Mouse (Mus musculus): ENCODE measurements around the gene Dhrs3. TPM values are rescaled to one million over a fixed set of nuclear protein-coding genes. Genes with fewer than 3 reads are reported as not detected.

Gene Dhrs3
- polyA plus RNA-seq, 1 experiment: 227 TPM

DNA sequence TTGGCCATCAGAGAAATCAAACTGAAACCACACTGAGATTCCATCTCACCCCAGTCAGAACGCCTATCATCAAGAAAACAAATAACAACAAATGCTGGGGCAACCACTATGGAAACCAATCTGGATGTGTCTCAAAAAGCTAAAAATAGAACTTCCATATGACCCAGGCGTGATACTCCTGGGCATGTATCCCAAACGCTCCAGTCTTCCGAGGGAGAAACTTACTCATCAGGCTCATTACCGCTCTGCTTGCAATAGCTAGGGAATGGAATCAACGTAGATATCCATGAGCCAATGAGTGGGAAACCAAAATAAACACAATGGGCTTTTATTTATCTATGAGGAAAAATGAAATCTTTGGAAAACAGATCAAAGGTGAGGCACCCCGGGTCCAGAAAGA is 59.2 kb downstream of the Dhrs3 start:
- no peak overlapping the region for H3K27ac ChIP-seq (ENCODE audit: control insufficient read depth, insufficient read depth, low read length)
- H3K27me3 ChIP-seq (ENCODE audit: control insufficient read depth, insufficient read depth, low read length): no peaks in the 10 kb centered on the region
- 94% methylated on average over 7 of the region's 7 CpGs for WGBS
- no peak for TF ChIP-seq CTCF (IDR thresholded peaks at IDR 0.05; ENCODE audit: borderline replicate concordance, control insufficient read depth, extremely low read depth, insufficient read depth, low read length, poor library complexity)
- TF ChIP-seq POLR2A (IDR thresholded peaks at IDR 0.05; ENCODE audit: control insufficient read depth, extremely low read depth, insufficient read depth, low read length, poor library complexity): no peak
- peaks cover 2% of the 10 kb centered on the region; the same call in 1 of the 2 replicates for H3K4me1 ChIP-seq (replicated peaks; ENCODE audit: control insufficient read depth, insufficient read depth, low read length)
- no peak for DNase-seq
- no peak overlapping the region for H3K4me3 ChIP-seq (ENCODE audit: control insufficient read depth, insufficient read depth, low read length)
- H3K36me3 ChIP-seq (ENCODE audit: control insufficient read depth, insufficient read depth, low read length): no peaks in the 10 kb centered on the region

DNA sequence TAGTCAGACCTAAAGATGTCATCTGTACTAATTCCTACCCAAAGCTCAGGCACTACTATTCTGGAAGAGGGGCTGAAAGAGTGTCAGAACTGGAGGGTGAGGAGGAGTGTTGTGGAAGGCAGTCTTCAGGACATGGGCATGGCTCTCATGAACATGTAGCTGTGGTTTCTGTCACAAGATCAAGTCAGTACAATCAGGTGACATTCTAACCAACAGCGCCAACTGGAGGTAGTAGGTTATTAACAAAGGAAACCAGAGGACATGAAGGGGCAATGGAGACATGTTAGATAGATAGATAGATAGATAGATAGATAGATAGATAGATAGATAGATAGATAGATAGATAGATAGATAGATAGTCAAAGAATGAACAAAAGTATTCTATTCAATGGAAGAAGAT is 60.8 kb downstream of the Dhrs3 start:
- Histone ChIP-seq H3K4me1 (replicated peaks; ENCODE audit: control insufficient read depth, insufficient read depth, low read length) (peaks cover 2% of the 10 kb centered on the region; the same call in 1 of the 2 replicates), H3K4me3 (ENCODE audit: control insufficient read depth, insufficient read depth, low read length) (no peak overlapping the region), H3K27me3 (ENCODE audit: control insufficient read depth, insufficient read depth, low read length) (no peaks in the 10 kb centered on the region), H3K27ac (ENCODE audit: control insufficient read depth, insufficient read depth, low read length) (no peak overlapping the region), H3K36me3 (ENCODE audit: control insufficient read depth, insufficient read depth, low read length) (no peaks in the 10 kb centered on the region)
- 84% methylated on average over 1 of the region's 1 CpGs for WGBS
- DNase-seq: no peak
- TF ChIP-seq CTCF (IDR thresholded peaks at IDR 0.05; ENCODE audit: borderline replicate concordance, control insufficient read depth, extremely low read depth, insufficient read depth, low read length, poor library complexity) (no peak), POLR2A (IDR thresholded peaks at IDR 0.05; ENCODE audit: control insufficient read depth, extremely low read depth, insufficient read depth, low read length, poor library complexity) (no peak)

DNA sequence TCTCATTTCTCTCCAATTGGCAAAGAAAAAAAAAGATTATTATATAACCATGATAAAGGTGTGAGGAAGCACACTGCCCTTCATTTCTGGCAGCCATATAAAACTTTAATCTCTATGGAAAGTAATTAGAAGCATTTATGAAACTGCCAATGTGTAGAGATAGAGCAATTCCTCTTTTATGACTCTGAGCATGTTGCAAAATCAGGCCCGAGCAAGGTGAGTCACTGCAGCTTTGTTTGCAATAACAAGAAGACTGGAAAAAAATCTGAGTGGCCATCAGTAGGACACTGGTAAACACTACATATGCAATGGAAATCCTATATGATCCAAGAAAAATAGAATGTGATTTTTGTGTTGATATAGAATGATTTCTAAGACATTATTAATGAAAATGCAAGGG is 63.2 kb downstream of the Dhrs3 start:
- Histone ChIP-seq H3K4me1 (replicated peaks; ENCODE audit: control insufficient read depth, insufficient read depth, low read length) (0 out of 2 replicates have a peak, but pooled peaks cover 2% of the 10 kb centered on the region), H3K36me3 (ENCODE audit: control insufficient read depth, insufficient read depth, low read length) (no peaks in the 10 kb centered on the region), H3K27me3 (ENCODE audit: control insufficient read depth, insufficient read depth, low read length) (no peaks in the 10 kb centered on the region), H3K27ac (ENCODE audit: control insufficient read depth, insufficient read depth, low read length) (no peak overlapping the region), H3K4me3 (ENCODE audit: control insufficient read depth, insufficient read depth, low read length) (no peak overlapping the region)
- no peak for TF ChIP-seq CTCF (IDR thresholded peaks at IDR 0.05; ENCODE audit: borderline replicate concordance, control insufficient read depth, extremely low read depth, insufficient read depth, low read length, poor library complexity)
- no peak for TF ChIP-seq POLR2A (IDR thresholded peaks at IDR 0.05; ENCODE audit: control insufficient read depth, extremely low read depth, insufficient read depth, low read length, poor library complexity)
- DNase-seq: no peak
- 92% methylated on average over 1 of the region's 1 CpGs for WGBS

DNA sequence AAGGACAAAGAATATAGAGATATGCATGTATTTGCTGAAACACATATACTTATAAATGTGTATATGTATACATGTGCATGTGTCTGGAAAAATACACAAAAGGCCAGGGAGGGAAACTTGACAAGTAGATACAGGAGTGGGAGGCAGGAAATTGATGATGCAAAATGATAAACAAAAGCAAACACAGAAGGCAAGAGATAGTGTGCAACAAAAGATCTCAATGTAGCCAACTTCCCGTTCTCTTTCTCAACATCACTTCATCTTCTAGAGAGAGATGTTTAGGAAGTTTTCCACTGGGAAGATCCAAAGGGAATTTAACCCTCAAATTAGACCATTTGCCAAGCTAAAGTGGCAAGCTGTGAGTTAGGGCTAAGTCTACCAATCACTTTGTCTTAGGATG is 63.7 kb downstream of the Dhrs3 start:
- Histone ChIP-seq H3K27ac (ENCODE audit: control insufficient read depth, insufficient read depth, low read length) (no peak overlapping the region), H3K4me3 (ENCODE audit: control insufficient read depth, insufficient read depth, low read length) (no peak overlapping the region), H3K36me3 (ENCODE audit: control insufficient read depth, insufficient read depth, low read length) (no peaks in the 10 kb centered on the region), H3K4me1 (replicated peaks; ENCODE audit: control insufficient read depth, insufficient read depth, low read length) (no peaks in the 10 kb centered on the region), H3K27me3 (ENCODE audit: control insufficient read depth, insufficient read depth, low read length) (no peaks in the 10 kb centered on the region)
- TF ChIP-seq CTCF (IDR thresholded peaks at IDR 0.05; ENCODE audit: borderline replicate concordance, control insufficient read depth, extremely low read depth, insufficient read depth, low read length, poor library complexity) (no peak), POLR2A (IDR thresholded peaks at IDR 0.05; ENCODE audit: control insufficient read depth, extremely low read depth, insufficient read depth, low read length, poor library complexity) (no peak)
- 91% methylated on average over 1 of the region's 1 CpGs for WGBS
- DNase-seq: no peak

DNA sequence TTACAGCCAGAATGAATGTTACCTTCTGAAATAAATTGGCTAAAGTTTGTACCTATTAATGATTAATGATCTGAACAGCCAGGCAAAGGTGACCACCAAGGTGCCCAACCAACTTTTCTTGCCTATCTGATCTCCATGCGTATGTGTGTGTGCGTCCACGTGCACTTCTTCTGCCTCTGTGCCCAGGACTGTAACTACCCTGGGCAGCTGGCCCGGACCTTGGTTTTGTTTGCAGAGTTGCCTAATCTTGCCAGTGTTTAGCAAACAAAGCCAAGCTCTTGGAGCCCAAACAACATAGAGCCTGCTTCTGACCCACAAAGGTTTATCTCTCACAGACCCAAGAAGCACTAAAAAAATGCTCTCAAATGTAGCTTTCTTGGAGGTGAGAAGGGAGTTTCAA is 64.6 kb downstream of the Dhrs3 start:
- Histone ChIP-seq H3K4me1 (replicated peaks; ENCODE audit: control insufficient read depth, insufficient read depth, low read length) (no peaks in the 10 kb centered on the region), H3K27me3 (ENCODE audit: control insufficient read depth, insufficient read depth, low read length) (no peaks in the 10 kb centered on the region), H3K27ac (ENCODE audit: control insufficient read depth, insufficient read depth, low read length) (no peak overlapping the region), H3K4me3 (ENCODE audit: control insufficient read depth, insufficient read depth, low read length) (no peak overlapping the region), H3K36me3 (ENCODE audit: control insufficient read depth, insufficient read depth, low read length) (no peaks in the 10 kb centered on the region)
- WGBS: 94% methylated on average over 4 of the region's 4 CpGs
- DNase-seq: no peak
- no peak for TF ChIP-seq CTCF (IDR thresholded peaks at IDR 0.05; ENCODE audit: borderline replicate concordance, control insufficient read depth, extremely low read depth, insufficient read depth, low read length, poor library complexity)
- no peak for TF ChIP-seq POLR2A (IDR thresholded peaks at IDR 0.05; ENCODE audit: control insufficient read depth, extremely low read depth, insufficient read depth, low read length, poor library complexity)

DNA sequence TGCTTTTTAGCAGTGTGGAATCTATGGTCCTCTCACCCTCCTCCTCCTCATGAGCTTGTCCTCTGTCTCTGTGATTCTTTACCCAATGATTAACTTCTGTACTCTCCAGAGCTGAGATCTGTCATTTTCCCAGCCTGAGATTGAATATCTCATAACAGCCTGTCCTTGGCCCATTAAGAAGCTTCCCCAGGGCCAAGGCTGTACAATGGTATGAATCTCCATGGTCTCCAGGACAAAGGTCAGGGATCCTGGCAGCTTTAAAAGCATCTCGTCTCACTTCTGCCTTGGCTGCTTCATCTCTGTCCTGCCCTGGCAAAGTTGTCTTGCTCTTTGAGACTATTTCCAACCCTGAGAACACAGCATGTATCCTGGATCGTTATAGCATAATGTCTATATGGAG is 65.1 kb downstream of the Dhrs3 start:
- no peak for TF ChIP-seq CTCF (IDR thresholded peaks at IDR 0.05; ENCODE audit: borderline replicate concordance, control insufficient read depth, extremely low read depth, insufficient read depth, low read length, poor library complexity)
- TF ChIP-seq POLR2A (IDR thresholded peaks at IDR 0.05; ENCODE audit: control insufficient read depth, extremely low read depth, insufficient read depth, low read length, poor library complexity): no peak
- no peaks in the 10 kb centered on the region for H3K36me3 ChIP-seq (ENCODE audit: control insufficient read depth, insufficient read depth, low read length)
- no peaks in the 10 kb centered on the region for H3K4me1 ChIP-seq (replicated peaks; ENCODE audit: control insufficient read depth, insufficient read depth, low read length)
- no peaks in the 10 kb centered on the region for H3K27me3 ChIP-seq (ENCODE audit: control insufficient read depth, insufficient read depth, low read length)
- DNase-seq: no peak
- WGBS: 96% methylated on average over 2 of the region's 2 CpGs
- H3K27ac ChIP-seq (ENCODE audit: control insufficient read depth, insufficient read depth, low read length): no peak overlapping the region
- H3K4me3 ChIP-seq (ENCODE audit: control insufficient read depth, insufficient read depth, low read length): no peak overlapping the region

Measured in thymus, adult 2 months (tissue).